Mouse (Mus musculus) lung, adult 2 months (tissue): Measurements from ENCODE around the gene Proser2.

Experiments
- CTCF ChIP-seq: fragments of 200-500 bp; IDR thresholded peaks from 2 replicates; pipeline ENCODE4 v1.5.1; 2011; ENCODE audit warnings: mild to moderate bottlenecking, low read length, control low read depth; ENCODE audit not compliant: insufficient read depth
- POLR2A ChIP-seq: fragments of 200-500 bp; IDR thresholded peaks from 2 replicates; pipeline ENCODE4 v1.6.1; 2011; ENCODE audit warnings: low read depth, mild to moderate bottlenecking, control low read depth, low read length, borderline replicate concordance; ENCODE audit errors: extremely low read depth

- TF ChIP-seq CTCF (no peak), POLR2A (no peak)
These were observed 1.7 kb downstream of the Proser2 start for GRCm38 (mm10) chr2:6128136-6128805.
